Mouse (Mus musculus): Measurements from ENCODE around the gene Diaph3. TPM values are rescaled to one million over a fixed set of nuclear protein-coding genes. Genes with fewer than 3 reads are reported as not detected.

The Diaph3 gene
- polyA plus RNA-seq, 1 experiment from 2014 or later: 3.6 TPM

DNA sequence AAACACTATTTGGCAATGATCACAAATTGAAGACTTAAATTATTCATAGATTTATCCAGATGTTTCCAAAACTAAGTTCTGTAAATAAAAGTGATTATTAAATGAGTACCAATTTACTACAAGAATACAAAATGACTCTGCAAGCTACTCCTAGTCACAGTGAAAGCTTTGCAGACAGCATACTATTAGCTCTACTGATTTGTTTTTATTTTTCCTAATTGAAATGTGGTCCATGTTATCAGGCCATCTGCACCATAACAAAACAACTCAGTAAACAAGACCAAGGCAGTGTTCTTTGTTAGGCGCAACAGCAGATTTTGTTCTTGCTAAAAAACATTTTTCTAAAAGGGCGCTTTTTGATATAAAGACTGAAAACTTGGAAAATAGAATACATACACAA lies 84.9 kb downstream of the Diaph3 start:
- Histone ChIP-seq H3K9me3 (replicated peaks; ENCODE audit: control insufficient read depth, low read length, poor library complexity, severe bottlenecking) (peaks cover 2% of the 10 kb centered on the region; the same call in 1 of the 2 replicates), H3K36me3 (ENCODE audit: control insufficient read depth, insufficient read depth, low read length) (no peaks in the 10 kb centered on the region), H3K4me1 (ENCODE audit: control insufficient read depth, insufficient read depth, low read length) (no peaks in the 10 kb centered on the region), H3K4me2 (ENCODE audit: low read length) (no peak overlapping the region), H3K9ac (ENCODE audit: low read depth, low read length) (no peak overlapping the region), H3K27me3 (ENCODE audit: control insufficient read depth, insufficient read depth, low read depth, low read length) (no peaks in the 10 kb centered on the region), H3K27ac (ENCODE audit: low read length) (no peak overlapping the region), H3K4me3 (ENCODE audit: low read depth, low read length) (no peak overlapping the region)
- no peak for ATAC-seq
- 95% methylated on average over 2 of the region's 2 CpGs for WGBS

DNA sequence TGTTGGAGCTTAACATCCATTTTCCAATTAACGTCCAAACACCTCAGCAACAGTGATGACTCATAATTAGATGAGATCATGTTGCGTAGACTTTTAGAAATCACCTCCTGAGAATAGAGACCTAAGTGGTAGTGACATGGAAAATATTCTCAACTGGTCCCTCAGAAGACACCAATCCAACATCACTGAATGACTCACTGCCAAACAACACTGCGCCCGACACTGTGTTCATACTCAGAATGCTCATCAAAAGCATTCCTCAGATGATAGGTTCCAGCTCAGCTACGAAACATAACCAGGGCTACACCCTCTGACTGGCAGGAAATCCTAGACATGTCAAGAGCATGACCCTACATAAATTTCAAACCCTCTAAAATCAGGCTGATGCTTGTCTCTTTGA lies 89.8 kb downstream of the Diaph3 start:
- Histone ChIP-seq H3K4me3 (ENCODE audit: low read depth, low read length) (no peak overlapping the region), H3K27ac (ENCODE audit: low read length) (no peak overlapping the region), H3K27me3 (ENCODE audit: control insufficient read depth, insufficient read depth, low read depth, low read length) (no peaks in the 10 kb centered on the region), H3K9me3 (replicated peaks; ENCODE audit: control insufficient read depth, low read length, poor library complexity, severe bottlenecking) (peaks cover 2% of the 10 kb centered on the region; the same call in 1 of the 2 replicates), H3K36me3 (ENCODE audit: control insufficient read depth, insufficient read depth, low read length) (no peaks in the 10 kb centered on the region), H3K9ac (ENCODE audit: low read depth, low read length) (no peak overlapping the region), H3K4me2 (ENCODE audit: low read length) (no peak overlapping the region), H3K4me1 (ENCODE audit: control insufficient read depth, insufficient read depth, low read length) (no peaks in the 10 kb centered on the region)
- ATAC-seq: no peak
- 86% methylated on average over 5 of the region's 5 CpGs for WGBS

DNA sequence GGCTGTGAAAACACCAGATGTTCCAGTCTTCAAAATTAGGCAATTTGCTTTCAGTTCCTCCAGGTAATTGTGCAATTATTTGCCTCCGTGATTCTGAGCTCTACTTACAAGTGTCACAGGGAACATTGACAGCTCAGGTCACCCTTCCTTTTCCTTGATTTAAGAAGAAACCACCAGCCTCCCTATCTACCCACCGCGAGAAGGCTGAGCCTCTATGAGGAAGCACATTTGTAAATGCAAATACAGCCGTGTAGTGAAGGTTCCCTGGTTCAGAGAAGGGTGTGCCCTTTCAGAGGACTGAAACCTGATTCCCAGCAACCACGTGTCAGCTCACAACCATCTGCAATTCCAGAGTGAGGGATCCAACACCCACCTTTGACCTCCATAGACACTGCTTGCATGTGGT lies 96.6 kb downstream of the Diaph3 start:
- no peak overlapping the region for H3K9ac ChIP-seq (ENCODE audit: low read depth, low read length)
- 60% methylated on average over 5 of the region's 5 CpGs for WGBS

DNA sequence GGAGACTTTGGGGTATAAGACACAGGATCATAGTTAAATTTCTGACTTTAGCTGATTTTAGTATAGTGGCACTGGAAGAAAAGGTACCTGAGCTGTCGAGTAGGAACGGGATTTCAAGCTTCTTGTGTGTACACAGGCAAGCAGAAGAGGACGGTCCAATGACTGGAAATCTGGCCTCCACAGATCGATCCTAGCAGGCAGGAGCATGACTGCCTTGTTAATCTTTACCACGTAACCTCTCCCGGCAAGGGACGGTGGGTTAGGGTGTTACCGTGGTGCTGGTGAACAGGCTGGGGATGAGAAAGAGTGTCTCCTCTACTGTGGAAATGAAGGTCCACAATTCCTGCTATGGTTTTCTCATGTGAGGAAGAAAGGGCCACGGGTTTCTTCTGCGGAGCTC lies 120.8 kb downstream of the Diaph3 start:
- Histone ChIP-seq H3K4me3 (ENCODE audit: low read depth, low read length) (no peak overlapping the region), H3K9me3 (replicated peaks; ENCODE audit: control insufficient read depth, low read length, poor library complexity, severe bottlenecking) (no peaks in the 10 kb centered on the region), H3K4me1 (ENCODE audit: control insufficient read depth, insufficient read depth, low read length) (no peaks in the 10 kb centered on the region), H3K9ac (ENCODE audit: low read depth, low read length) (no peak overlapping the region), H3K27me3 (ENCODE audit: control insufficient read depth, insufficient read depth, low read depth, low read length) (no peaks in the 10 kb centered on the region), H3K27ac (ENCODE audit: low read length) (no peak overlapping the region), H3K4me2 (ENCODE audit: low read length) (no peak overlapping the region), H3K36me3 (ENCODE audit: control insufficient read depth, insufficient read depth, low read length) (no peaks in the 10 kb centered on the region)
- WGBS: 96% methylated on average over 10 of the region's 10 CpGs
- ATAC-seq: no peak

More for the DNA sequence above, 96.6 kb downstream of the Diaph3 start:
- no peak overlapping the region for H3K4me2 ChIP-seq (ENCODE audit: low read length)
- no peaks in the 10 kb centered on the region for H3K9me3 ChIP-seq (replicated peaks; ENCODE audit: control insufficient read depth, low read length, poor library complexity, severe bottlenecking)
- H3K27me3 ChIP-seq (ENCODE audit: control insufficient read depth, insufficient read depth, low read depth, low read length): no peaks in the 10 kb centered on the region
- no peak for ATAC-seq
- no peak overlapping the region for H3K4me3 ChIP-seq (ENCODE audit: low read depth, low read length)
- H3K27ac ChIP-seq (ENCODE audit: low read length): no peak overlapping the region
- H3K36me3 ChIP-seq (ENCODE audit: control insufficient read depth, insufficient read depth, low read length): no peaks in the 10 kb centered on the region
- no peaks in the 10 kb centered on the region for H3K4me1 ChIP-seq (ENCODE audit: control insufficient read depth, insufficient read depth, low read length)

DNA sequence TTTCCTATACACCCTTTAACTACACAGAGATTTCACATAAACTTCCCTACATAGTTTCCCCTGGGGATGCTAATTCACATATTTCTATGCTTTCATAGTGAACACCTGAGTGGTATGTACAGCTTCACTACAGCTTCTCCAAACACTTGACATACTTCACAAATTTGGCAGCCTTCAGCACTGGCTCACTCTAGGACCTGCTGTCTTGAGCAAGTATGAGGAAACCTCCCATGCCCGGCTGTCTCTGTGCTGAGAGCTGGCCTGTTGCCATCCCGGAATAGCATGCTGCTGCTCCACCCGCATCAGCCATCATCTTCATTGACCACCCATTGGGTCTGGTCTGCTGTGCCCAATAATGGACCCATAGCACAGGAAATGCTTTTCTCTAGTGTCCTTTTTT lies 121.3 kb downstream of the Diaph3 start:
- Histone ChIP-seq H3K9ac (ENCODE audit: low read depth, low read length) (no peak overlapping the region), H3K9me3 (replicated peaks; ENCODE audit: control insufficient read depth, low read length, poor library complexity, severe bottlenecking) (no peaks in the 10 kb centered on the region), H3K27ac (ENCODE audit: low read length) (no peak overlapping the region), H3K27me3 (ENCODE audit: control insufficient read depth, insufficient read depth, low read depth, low read length) (no peaks in the 10 kb centered on the region), H3K36me3 (ENCODE audit: control insufficient read depth, insufficient read depth, low read length) (no peaks in the 10 kb centered on the region), H3K4me1 (ENCODE audit: control insufficient read depth, insufficient read depth, low read length) (no peaks in the 10 kb centered on the region), H3K4me3 (ENCODE audit: low read depth, low read length) (no peak overlapping the region), H3K4me2 (ENCODE audit: low read length) (no peak overlapping the region)
- no peak for ATAC-seq
- 86% methylated on average over 3 of the region's 3 CpGs for WGBS

DNA sequence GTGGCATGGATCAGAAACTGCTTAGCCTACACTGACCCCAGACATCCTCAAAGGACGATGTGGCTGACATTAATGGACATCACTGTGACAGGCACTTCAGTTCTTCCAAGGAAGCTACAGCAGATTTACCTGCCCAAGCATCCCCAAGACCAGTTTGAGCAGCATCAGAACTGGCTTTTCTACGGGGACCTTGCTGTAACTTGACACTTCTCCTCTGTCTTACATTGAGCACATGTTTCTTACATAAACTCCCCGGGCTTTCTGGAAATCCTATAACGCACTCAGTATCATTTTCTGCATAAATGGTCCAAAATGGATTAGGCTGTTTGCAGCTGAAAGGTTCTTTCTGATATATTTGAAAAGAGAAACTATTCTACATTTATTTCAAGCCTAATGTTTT lies 143.7 kb downstream of the Diaph3 start:
- Histone ChIP-seq H3K27ac (ENCODE audit: low read length) (no peak overlapping the region), H3K4me1 (ENCODE audit: control insufficient read depth, insufficient read depth, low read length) (no peaks in the 10 kb centered on the region), H3K27me3 (ENCODE audit: control insufficient read depth, insufficient read depth, low read depth, low read length) (no peaks in the 10 kb centered on the region), H3K4me2 (ENCODE audit: low read length) (no peak overlapping the region), H3K36me3 (ENCODE audit: control insufficient read depth, insufficient read depth, low read length) (no peaks in the 10 kb centered on the region), H3K4me3 (ENCODE audit: low read depth, low read length) (no peak overlapping the region), H3K9ac (ENCODE audit: low read depth, low read length) (no peak overlapping the region), H3K9me3 (replicated peaks; ENCODE audit: control insufficient read depth, low read length, poor library complexity, severe bottlenecking) (no peaks in the 10 kb centered on the region)
- ATAC-seq: no peak
- WGBS: 70% methylated on average over 4 of the region's 4 CpGs

DNA sequence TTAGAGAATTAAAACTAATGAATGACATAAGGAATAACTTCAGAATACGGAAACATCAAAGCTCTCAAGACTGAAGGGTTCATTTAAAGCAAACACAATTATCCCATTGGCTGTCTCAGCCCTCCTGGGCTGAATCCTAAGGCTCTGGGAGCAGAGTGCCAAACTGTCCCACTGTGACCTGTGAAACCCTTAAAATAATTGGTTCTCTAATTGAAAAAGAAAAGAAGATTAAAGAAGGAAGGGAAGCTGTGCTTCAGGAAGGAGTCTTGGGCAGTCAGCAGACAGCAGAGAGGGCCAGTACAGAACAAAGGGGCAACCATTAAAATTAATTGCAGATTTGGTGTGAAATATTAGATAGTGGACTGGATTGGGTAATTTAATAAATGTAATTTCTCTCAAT lies 189.9 kb downstream of the Diaph3 start:
- 61% methylated on average over 1 of the region's 1 CpGs for WGBS
- no peak overlapping the region for H3K4me3 ChIP-seq (ENCODE audit: low read depth, low read length)

DNA sequence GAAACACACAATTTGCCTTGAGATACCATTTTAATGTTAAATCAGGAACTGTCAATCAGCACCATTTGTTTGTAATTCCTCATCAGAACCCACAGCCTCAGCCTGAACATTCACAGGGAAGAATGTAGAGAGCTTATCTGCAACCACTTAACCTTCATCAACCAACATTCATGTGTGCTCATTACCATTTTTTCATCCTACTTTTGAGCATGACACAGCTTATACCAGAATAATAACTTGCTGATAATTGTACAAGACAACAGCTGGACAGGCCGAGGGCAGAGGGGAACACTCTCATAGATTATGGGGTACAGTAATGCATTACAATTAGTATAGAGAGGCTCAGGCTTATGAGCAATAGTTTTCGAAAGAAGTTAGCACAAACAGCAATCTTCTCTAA lies 203.1 kb downstream of the Diaph3 start:
- 80% methylated on average over 2 of the region's 2 CpGs for WGBS
- H3K4me3 ChIP-seq (ENCODE audit: low read depth, low read length): no peak overlapping the region
- no peaks in the 10 kb centered on the region for H3K27me3 ChIP-seq (ENCODE audit: control insufficient read depth, insufficient read depth, low read depth, low read length)
- H3K36me3 ChIP-seq (ENCODE audit: control insufficient read depth, insufficient read depth, low read length): no peaks in the 10 kb centered on the region
- no peaks in the 10 kb centered on the region for H3K9me3 ChIP-seq (replicated peaks; ENCODE audit: control insufficient read depth, low read length, poor library complexity, severe bottlenecking)
- H3K9ac ChIP-seq (ENCODE audit: low read depth, low read length): no peak overlapping the region
- H3K4me2 ChIP-seq (ENCODE audit: low read length): no peak overlapping the region
- ATAC-seq: 0 out of 2 replicates have a peak, but pooled peaks have one; percentile 11
- H3K4me1 ChIP-seq (ENCODE audit: control insufficient read depth, insufficient read depth, low read length): no peaks in the 10 kb centered on the region
- H3K27ac ChIP-seq (ENCODE audit: low read length): no peak overlapping the region

More for the DNA sequence above, 189.9 kb downstream of the Diaph3 start:
- no peak for ATAC-seq
- Histone ChIP-seq H3K36me3 (ENCODE audit: control insufficient read depth, insufficient read depth, low read length) (no peaks in the 10 kb centered on the region), H3K9ac (ENCODE audit: low read depth, low read length) (no peak overlapping the region), H3K4me1 (ENCODE audit: control insufficient read depth, insufficient read depth, low read length) (no peaks in the 10 kb centered on the region; the same call in 1 of the 2 replicates), H3K9me3 (replicated peaks; ENCODE audit: control insufficient read depth, low read length, poor library complexity, severe bottlenecking) (no peaks in the 10 kb centered on the region), H3K4me2 (ENCODE audit: low read length) (no peak overlapping the region), H3K27me3 (ENCODE audit: control insufficient read depth, insufficient read depth, low read depth, low read length) (no peaks in the 10 kb centered on the region), H3K27ac (ENCODE audit: low read length) (no peak overlapping the region)

DNA sequence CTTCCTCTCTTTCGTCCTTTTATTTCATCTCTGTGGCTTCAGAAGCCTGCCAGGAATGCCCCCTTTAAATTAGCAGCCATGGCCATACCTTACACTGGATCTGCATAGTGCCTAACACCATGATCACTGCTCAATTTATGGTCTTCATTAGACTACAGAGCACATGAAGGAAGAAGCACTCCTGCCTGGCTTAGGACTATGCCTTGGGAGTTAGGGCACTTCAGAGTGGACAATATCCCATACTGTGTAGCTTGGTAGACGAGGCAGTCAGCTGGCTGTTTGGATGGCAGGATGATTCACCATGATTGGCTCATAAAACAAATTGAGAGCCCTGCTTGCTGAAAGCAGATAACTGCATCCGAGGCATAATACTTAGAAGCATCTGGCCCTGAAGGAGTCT lies 204.6 kb downstream of the Diaph3 start:
- Histone ChIP-seq H3K9ac (ENCODE audit: low read depth, low read length) (no peak overlapping the region), H3K4me2 (ENCODE audit: low read length) (no peak overlapping the region), H3K27ac (ENCODE audit: low read length) (no peak overlapping the region), H3K4me1 (ENCODE audit: control insufficient read depth, insufficient read depth, low read length) (no peaks in the 10 kb centered on the region), H3K27me3 (ENCODE audit: control insufficient read depth, insufficient read depth, low read depth, low read length) (no peaks in the 10 kb centered on the region), H3K36me3 (ENCODE audit: control insufficient read depth, insufficient read depth, low read length) (no peaks in the 10 kb centered on the region), H3K9me3 (replicated peaks; ENCODE audit: control insufficient read depth, low read length, poor library complexity, severe bottlenecking) (no peaks in the 10 kb centered on the region), H3K4me3 (ENCODE audit: low read depth, low read length) (no peak overlapping the region)
- WGBS: 61% methylated on average over 3 of the region's 3 CpGs
- ATAC-seq: no peak

Data from midbrain, embryonic 16.5 days (tissue).